Mouse (Mus musculus): ENCODE data around the gene Helt. TPM values are rescaled to one million over a fixed set of nuclear protein-coding genes. Genes with fewer than 3 reads are reported as not detected.

Gene Helt
- polyA plus RNA-seq (2012; rRNA removed; ENCODE audit: low replicate concordance): 0.49 TPM in 1 of 2 replicates, not detected in the other

DNA sequence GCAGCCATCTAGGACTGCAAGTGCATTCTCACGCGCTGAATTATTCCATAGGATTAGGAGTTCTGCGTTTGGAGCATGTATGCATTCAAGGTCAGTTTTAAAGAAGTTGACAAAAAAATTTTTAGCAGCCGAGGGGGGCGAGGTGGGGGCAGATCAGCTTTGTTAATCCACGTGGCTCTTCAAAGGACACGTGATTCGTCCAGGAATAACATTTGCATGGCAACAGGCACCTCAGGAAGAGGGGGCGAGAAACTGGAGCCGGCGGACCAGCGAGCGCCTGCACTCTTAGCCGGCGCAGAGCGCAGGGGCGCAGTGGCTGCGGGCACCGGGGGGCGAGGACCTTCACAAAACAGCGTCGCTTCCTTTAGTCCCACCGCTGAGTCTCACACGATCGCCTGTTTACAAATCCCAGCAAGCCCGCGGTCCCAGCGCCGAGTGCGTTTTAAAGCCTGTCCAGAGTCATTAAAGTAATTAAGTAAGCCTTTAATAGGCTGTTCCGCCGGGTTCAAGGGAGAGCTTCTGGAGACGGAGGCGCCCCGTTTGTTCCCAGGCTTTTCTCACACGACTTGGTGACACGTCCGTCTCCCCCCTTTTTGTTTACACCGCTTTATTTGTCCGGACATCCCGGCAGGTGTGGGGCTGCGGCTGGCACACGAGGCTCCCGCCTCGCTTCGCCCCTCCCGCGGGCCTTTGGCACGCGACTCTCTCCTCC is at the start of gene Helt:
Gene Helt, minus strand, starts transcription at position 491 of the 712 bp plus-strand sequence.

Other genes with a start within 250 kb of the Helt start
- gene Cfap97, start 142.9 kb downstream of the Helt start, polyA plus RNA-seq (2012; rRNA removed; ENCODE audit: low replicate concordance): 3.2 and 7.5 TPM in 2 replicates
- gene Snx25, start 142.5 kb downstream of the Helt start, polyA plus RNA-seq (2012; rRNA removed; ENCODE audit: low replicate concordance): 3.1 and 3.3 TPM in 2 replicates
- 292 and 804 TPM in 2 replicates for gene Slc25a4, start 83.4 kb downstream of the Helt start, polyA plus RNA-seq (2012; rRNA removed; ENCODE audit: low replicate concordance)
- gene Acsl1, start 176.4 kb upstream of the Helt start, polyA plus RNA-seq (2012; rRNA removed; ENCODE audit: low replicate concordance): 263 and 321 TPM in 2 replicates